Mouse (Mus musculus) kidney, postnatal 14 days (tissue): ENCODE measurements around the gene Tlk1.

Experiments
- DNase-seq: peaks from one replicate; pipeline ENCODE4 v3.0.0; 2022; ENCODE audit warnings: mixed read lengths

Gene Tlk1

DNA sequence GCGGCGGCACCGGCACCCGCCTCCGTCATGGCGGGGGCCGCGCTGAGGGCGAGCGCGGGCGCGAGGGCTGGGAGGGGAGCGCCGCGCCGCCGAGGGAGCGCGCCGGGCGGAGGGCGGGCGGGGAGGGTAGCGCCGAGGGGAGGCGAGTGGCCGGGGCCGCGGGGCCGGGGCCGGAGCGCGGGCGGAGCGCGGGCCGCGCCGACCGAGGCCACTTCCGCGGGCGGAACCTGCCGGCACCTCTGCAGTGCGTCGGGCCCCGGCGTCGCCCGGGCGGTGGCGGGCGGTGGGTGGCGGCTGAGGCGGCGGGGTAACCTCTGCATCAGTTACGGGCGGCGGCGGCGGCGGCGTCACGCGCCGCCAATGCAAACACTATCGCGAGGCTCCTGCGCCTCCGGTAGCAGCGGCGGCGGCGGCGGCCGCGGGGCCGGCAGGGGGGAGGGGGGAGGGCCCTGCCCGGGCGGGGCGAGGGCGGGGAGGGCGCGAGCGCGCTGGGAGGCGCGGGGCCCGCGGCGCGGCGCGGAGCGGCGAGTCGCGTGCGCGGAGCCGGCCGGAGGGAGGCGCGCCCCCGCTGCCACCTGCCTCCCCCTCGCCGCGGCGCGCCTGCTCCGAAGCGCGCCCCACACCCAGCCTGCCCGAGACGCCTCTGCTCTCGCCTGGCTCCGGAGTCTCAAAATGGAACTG is at the start of gene Tlk1:
Tlk1 (minus strand) TSS at position 358 of the 681 bp plus-strand sequence.
- DNase-seq = peak; percentile 91

- DNase-seq = no peak
Measured at GRCm38 (mm10) chr2:70875129-70875528, 49.6 kb upstream of the Tlk1 start.

GRCm38 (mm10) chr2:70873168-70873567 is 47.6 kb upstream of the Tlk1 start:
- DNase-seq = no peak

DNA sequence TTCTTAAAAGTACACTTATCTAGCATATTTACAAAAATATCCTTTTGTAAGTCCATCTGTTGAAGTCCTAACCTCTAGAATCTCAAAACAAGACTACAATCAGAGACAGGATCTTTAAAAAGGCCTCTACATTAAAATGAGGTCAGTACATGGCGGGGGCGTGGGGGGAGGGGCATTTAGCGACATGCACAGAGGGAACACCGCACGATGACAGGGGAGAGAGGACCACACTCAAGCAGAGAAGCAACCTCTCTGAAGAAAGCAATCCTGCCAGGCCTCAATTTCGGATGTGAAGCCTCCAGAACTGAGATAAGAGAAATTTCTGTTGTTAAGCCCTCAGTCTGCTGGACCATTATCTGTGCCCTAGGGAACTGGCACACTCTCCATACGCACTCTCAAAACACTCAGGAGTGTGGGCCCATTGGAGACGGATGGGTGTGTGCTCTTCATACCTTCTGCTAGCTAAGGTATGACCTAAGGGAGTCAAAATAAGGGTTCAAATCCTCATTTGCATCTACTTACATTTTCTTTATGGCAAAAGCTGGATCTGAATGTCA is 46.0 kb upstream of the Tlk1 start:
- no peak for DNase-seq

- DNase-seq = no peak
Measured at GRCm38 (mm10) chr2:70870819-70871218, 45.3 kb upstream of the Tlk1 start.

DNA sequence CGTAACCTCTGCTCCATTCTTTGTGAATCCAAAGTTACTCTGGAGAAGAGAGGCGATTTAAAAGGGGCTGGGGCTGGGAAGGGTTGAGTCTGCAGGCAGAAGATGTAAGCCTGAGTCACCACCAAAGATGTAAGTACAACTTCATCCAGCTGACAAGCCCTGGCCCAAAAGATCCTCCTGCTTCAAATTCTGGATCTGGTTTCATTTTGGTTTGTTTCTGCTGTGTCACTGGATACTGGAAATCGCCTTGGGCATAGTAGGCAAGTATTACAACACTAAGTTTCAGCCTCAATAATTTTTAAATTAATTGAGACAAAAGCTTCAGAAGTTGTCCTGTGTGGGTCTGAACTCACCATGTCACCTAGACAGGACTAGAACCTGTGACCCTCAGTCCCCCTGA is 43.6 kb upstream of the Tlk1 start:
- no peak for DNase-seq

DNA sequence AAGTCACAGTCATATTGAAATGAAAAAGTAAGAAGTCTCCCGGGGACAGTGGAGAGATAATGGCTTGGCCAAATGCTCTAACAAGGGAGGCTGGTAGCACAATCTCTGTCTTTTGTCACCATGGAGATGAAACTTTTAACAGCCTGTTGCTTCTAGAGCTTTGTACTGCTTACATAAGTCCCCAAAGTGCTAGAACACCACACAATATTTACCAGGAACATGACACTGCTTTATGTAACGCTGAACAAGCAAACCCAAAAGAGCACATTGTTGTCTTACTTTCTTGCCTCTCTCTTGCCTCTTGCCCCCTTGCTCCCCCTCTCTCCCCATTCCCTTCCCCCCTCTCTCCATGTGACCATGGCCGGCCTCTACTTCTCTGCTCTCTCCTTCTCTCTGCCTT is 41.7 kb upstream of the Tlk1 start:
- DNase-seq = no peak

GRCm38 (mm10) chr2:70862881-70863280 is 37.4 kb upstream of the Tlk1 start:
- peak; percentile 63 for DNase-seq

DNA sequence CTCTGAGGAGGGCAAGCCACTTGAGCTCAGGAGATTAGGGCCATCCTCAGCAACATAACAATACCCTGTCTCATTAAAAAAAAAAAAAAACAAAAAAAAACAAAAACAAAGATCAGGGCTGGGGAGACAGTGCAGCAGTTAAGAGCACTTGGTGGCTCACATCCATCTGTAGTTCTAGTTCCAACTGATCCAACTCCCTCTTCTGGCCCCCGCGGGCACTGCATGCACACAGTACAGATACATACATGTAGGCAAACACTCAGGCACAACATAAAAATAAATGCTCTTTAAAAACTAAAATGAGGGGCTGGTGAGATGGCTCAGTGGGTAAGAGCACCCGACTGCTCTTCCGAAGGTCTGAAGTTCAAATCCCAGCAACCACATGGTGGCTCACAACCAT is 34.2 kb upstream of the Tlk1 start:
- no peak for DNase-seq

DNA sequence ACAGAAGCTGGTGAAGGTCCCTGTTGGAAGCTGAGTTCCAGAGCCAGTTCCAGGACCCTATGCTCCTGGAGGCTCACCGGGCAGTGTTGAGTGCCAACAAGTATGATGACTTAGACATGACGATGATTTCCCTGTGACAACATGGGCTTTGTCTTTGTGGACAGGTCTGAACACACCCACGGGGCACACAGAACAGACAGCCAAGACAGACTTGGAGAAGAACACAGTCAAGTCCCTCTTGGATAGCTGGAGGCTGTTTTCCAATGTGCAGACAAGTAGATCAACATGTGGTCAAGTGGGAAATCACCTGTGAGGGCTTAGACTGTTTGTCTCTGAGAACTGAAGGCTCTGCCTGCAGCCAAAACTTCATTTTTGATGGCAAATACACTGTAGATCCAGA is 31.4 kb upstream of the Tlk1 start:
- DNase-seq = no peak

- no peak for DNase-seq
Measured at GRCm38 (mm10) chr2:70854231-70854888, 28.8 kb upstream of the Tlk1 start.

- no peak for DNase-seq
Measured at GRCm38 (mm10) chr2:70853329-70853728, 27.8 kb upstream of the Tlk1 start.

- no peak for DNase-seq
Measured at GRCm38 (mm10) chr2:70852796-70853221, 27.3 kb upstream of the Tlk1 start.

- no peak for DNase-seq
Measured at GRCm38 (mm10) chr2:70852186-70852795, 26.8 kb upstream of the Tlk1 start.

- no peak for DNase-seq
Measured at GRCm38 (mm10) chr2:70845871-70846270, 20.3 kb upstream of the Tlk1 start.

- DNase-seq = no peak
Measured at GRCm38 (mm10) chr2:70844694-70845395, 19.3 kb upstream of the Tlk1 start.

DNA sequence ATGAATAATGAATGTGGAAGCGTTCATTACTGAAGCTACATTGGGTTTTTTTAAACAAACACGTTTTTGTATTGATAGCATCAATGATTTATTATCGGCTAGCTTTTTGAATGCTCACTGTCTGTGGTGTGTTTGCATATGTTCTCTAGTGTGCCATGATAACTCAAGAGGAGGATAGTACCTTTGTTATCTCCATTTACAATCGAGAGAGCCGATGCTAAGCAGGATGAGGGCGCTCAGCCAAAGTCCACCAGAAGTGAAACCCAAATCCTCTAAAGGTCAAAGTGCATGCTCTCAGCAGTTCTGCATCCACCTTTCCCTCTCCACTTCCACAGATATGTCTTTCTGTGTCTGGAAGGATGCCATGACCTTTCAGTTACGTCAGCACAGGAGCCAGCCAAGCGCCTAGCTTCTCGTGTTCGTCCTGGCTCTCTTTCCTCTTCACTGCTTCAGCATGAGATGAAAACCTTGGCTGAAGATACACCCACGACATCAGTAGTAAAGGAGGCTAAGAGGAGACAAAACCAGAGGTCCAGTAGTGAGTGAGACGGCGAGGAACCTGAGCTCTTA is 16.6 kb upstream of the Tlk1 start:
- DNase-seq = peak; percentile 81

DNA sequence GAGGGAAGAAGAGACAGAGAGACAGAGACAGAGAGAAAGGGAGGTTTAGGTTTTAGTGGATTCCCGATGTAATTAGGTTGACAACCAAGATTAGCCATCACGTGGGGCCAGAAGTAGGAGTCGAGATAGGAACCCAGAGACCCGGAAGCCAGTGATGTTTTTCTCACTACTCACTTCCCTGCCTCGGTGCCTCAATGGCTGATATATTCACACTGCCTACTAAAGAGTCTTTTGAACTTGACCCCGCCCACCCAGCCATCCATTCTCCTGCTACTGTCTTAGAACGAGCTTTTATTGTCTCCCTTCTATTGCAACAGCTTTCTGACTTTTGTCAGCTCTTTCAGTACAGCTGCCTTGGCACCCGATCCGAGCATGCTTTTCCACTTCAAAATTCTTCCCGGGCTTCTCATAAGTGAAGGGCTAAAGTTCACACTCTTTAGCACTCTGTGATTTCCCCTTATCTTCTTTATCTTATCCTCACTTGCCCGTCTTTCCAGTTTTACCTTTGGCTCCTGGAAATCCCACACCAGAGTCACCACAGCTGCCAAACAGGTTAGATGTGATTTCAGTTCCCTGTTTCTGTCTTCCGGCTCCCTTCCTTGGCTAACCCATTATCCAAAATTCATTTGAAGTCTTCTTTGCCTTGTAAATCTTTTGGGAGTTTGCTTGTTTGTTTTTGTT is 13.1 kb upstream of the Tlk1 start:
- DNase-seq = peak; percentile 18

- DNase-seq = no peak
Measured at GRCm38 (mm10) chr2:70836306-70836651, 10.8 kb upstream of the Tlk1 start.

GRCm38 (mm10) chr2:70835641-70836305 is 10.2 kb upstream of the Tlk1 start:
- no peak for DNase-seq

DNA sequence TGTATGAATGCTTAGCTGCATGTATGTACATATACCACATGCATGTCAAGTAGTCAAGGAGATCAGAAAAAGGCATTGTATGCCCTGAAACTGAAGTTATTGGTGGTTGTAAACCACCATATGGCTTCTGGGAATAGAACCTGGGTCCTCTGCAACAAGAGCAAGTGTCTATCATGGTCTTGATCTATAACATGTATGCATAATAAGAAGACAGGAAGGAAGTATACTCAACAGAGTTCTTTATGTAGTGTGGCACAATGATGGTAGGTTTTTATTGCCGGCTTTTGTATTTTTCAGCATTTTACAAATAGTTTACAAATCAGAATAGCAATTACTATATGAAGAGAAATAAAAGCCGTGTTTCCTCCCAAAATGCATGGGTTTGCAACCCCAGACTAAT is 9.7 kb upstream of the Tlk1 start:
- no peak for DNase-seq

DNA sequence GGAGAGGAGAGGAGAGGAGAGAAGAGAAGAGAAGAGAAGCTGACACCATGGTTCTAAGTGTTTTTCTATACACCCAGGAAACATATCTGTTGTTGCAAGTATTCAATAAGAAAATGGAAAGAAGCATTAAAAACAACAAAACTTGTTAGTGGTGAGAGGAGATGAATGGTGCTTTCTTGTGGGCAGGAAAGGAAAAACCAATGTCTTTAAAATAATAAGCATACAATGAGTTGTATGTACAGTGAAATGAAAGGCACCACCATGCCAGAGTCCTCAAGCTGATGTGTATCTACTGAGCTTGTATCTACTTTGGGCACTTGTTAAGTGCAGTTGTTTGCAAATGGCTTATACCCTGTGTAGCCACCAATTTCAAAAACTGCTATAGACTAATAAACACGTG is 7.7 kb upstream of the Tlk1 start:
- no peak for DNase-seq
